Mouse (Mus musculus) E14TG2a.4 (cell line): ENCODE data around the gene Tmc6.

Source experiments
- CTCF ChIP-seq: conservative IDR thresholded peaks from 2 replicates; pipeline ENCODE4 v1.5.1; 2014; ENCODE audit warnings: low read length
- POU5F1 ChIP-seq: IDR thresholded peaks from 2 replicates; pipeline ENCODE4 v1.6.1; 2014; ENCODE audit warnings: low read length, borderline replicate concordance

- TF ChIP-seq CTCF (no peak), POU5F1 (no peak)
These were observed 3.1 kb downstream of the Tmc6 start for GRCm38 (mm10) chr11:117778851-117779433.
